Mouse (Mus musculus): Measurements from ENCODE around the gene Gria2.

DNA sequence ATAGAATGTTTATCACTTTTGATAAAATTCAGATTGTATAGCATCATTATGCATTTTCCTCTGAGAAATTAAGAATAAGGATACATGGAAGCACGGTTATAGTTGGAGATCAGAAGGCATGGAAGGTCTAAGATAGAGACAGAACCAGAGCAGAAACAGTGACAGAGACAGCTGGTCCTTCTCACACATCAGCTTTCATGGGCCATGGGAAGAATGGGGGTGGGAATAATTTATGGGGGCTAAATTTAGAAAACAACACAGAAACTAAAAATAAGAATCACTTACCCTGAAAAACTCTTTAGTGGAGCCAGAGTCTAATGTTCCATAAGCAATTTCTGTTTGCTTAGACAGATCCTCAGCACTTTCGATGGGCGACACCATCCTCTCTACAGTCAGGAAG is 100.5 kb downstream of the Gria2 start:
- TF ChIP-seq CTCF (IDR thresholded peaks at IDR 0.05; ENCODE audit: control insufficient read depth, insufficient read depth, low read length) (no peak), POLR2A (IDR thresholded peaks at IDR 0.05; ENCODE audit: borderline replicate concordance, control insufficient read depth, low read depth, low read length) (no peak)
